Mouse (Mus musculus) thymus, postnatal 36 days (tissue): ENCODE results near the gene Gipc2.

Source experiments
- DNase-seq, 2 experiments: peaks; one replicate each; pipeline ENCODE4 v3.0.0; 2022; ENCODE audit warnings: mixed read lengths in 2 of 2

Gipc2 gene

GRCm38 (mm10) chr3:152113496-152113895 lies 52.5 kb downstream of the Gipc2 start:
- no peak for DNase-seq

GRCm38 (mm10) chr3:152112664-152113063 lies 53.4 kb downstream of the Gipc2 start:
- no peak for DNase-seq

GRCm38 (mm10) chr3:152111482-152111881 lies 54.5 kb downstream of the Gipc2 start:
- DNase-seq: no peak

GRCm38 (mm10) chr3:152111081-152111480 lies 54.9 kb downstream of the Gipc2 start:
- peak; percentile 48 to 56 for DNase-seq

- DNase-seq: no peak
These were observed 56.8 kb downstream of the Gipc2 start for GRCm38 (mm10) chr3:152109260-152109587.

- no peak for DNase-seq
These were observed 57.3 kb downstream of the Gipc2 start for GRCm38 (mm10) chr3:152108560-152109259.

- no peak for DNase-seq
These were observed 58.0 kb downstream of the Gipc2 start for GRCm38 (mm10) chr3:152108003-152108395.

GRCm38 (mm10) chr3:152107149-152108002 lies 58.7 kb downstream of the Gipc2 start:
- DNase-seq: peak; percentile 30 to 46

- no peak for DNase-seq
These were observed 59.5 kb downstream of the Gipc2 start for GRCm38 (mm10) chr3:152106225-152107148.

GRCm38 (mm10) chr3:152105341-152105740 lies 60.7 kb downstream of the Gipc2 start:
- peak; percentile 49 to 52 for DNase-seq

- DNase-seq: no peak
These were observed 62.6 kb downstream of the Gipc2 start for GRCm38 (mm10) chr3:152103381-152103780.

- DNase-seq: no peak
These were observed 64.6 kb downstream of the Gipc2 start for GRCm38 (mm10) chr3:152101459-152101858.

- DNase-seq: no peak
These were observed 65.8 kb downstream of the Gipc2 start for GRCm38 (mm10) chr3:152100119-152100818.

- no peak for DNase-seq
These were observed 71.0 kb downstream of the Gipc2 start for GRCm38 (mm10) chr3:152095030-152095429.

- peak; percentile 26 to 27 for DNase-seq
These were observed 73.5 kb downstream of the Gipc2 start for GRCm38 (mm10) chr3:152092385-152093057.

GRCm38 (mm10) chr3:152089178-152089577 lies 76.9 kb downstream of the Gipc2 start:
- peak in 1 of 2 experiments; percentile 26 for DNase-seq

GRCm38 (mm10) chr3:152081381-152081780 lies 84.6 kb downstream of the Gipc2 start:
- DNase-seq: no peak

GRCm38 (mm10) chr3:152076088-152076487 lies 89.9 kb downstream of the Gipc2 start:
- no peak for DNase-seq

GRCm38 (mm10) chr3:152069001-152069400 lies 97.0 kb downstream of the Gipc2 start:
- DNase-seq: no peak

- DNase-seq: no peak
These were observed 97.7 kb downstream of the Gipc2 start for GRCm38 (mm10) chr3:152068311-152068710.

GRCm38 (mm10) chr3:152066696-152067095 lies 99.3 kb downstream of the Gipc2 start:
- no peak for DNase-seq

- no peak for DNase-seq
These were observed 100.2 kb downstream of the Gipc2 start for GRCm38 (mm10) chr3:152065806-152066205.
